Mouse (Mus musculus): ENCODE measurements around the gene Sim1. TPM values are rescaled to one million over a fixed set of nuclear protein-coding genes. Genes with fewer than 3 reads are reported as not detected.

Gene Sim1
- polyA plus RNA-seq, 1 experiment, result 0.30 TPM

GRCm38 (mm10) chr10:50895881-50896766 is 1.6 kb downstream of the Sim1 start:
- no peak for TF ChIP-seq EP300 (IDR thresholded peaks at IDR 0.05; ENCODE audit: insufficient read depth, low read depth, low read length)
- TF ChIP-seq POLR2A (IDR thresholded peaks at IDR 0.05; ENCODE audit: insufficient read depth, low read length), result no peak
- TF ChIP-seq CTCF (IDR thresholded peaks at IDR 0.05; ENCODE audit: low read depth, low read length), result no peak
- no peak overlapping the region for H3K4me3 ChIP-seq (ENCODE audit: low read depth, low read length)
- peaks cover 30% of the 10 kb centered on the region for H3K27me3 ChIP-seq (ENCODE audit: control insufficient read depth, insufficient read depth, low read length, poor library complexity, severe bottlenecking)
- no peak overlapping the region for H3K27ac ChIP-seq (ENCODE audit: insufficient read depth, low read length)
- H3K36me3 ChIP-seq (ENCODE audit: control insufficient read depth, insufficient read depth, low read length, poor library complexity, severe bottlenecking), result no peaks in the 10 kb centered on the region
- no peaks in the 10 kb centered on the region; the same call in 1 of the 2 replicates for H3K9me3 ChIP-seq (replicated peaks; ENCODE audit: control insufficient read depth, insufficient read depth, low read length, poor library complexity, severe bottlenecking)
- no peak overlapping the region for H3K9ac ChIP-seq (ENCODE audit: low read depth, poor library complexity, severe bottlenecking)
- no peaks in the 10 kb centered on the region for H3K4me1 ChIP-seq (ENCODE audit: control insufficient read depth, insufficient read depth, low read length)

GRCm38 (mm10) chr10:50896767-50897390 is 2.3 kb downstream of the Sim1 start:
- no peaks in the 10 kb centered on the region for H3K36me3 ChIP-seq (ENCODE audit: control insufficient read depth, insufficient read depth, low read length, poor library complexity, severe bottlenecking)
- peaks cover 33% of the 10 kb centered on the region for H3K27me3 ChIP-seq (ENCODE audit: control insufficient read depth, insufficient read depth, low read length, poor library complexity, severe bottlenecking)
- H3K27ac ChIP-seq (ENCODE audit: insufficient read depth, low read length), result no peak overlapping the region
- no peaks in the 10 kb centered on the region; the same call in 1 of the 2 replicates for H3K9me3 ChIP-seq (replicated peaks; ENCODE audit: control insufficient read depth, insufficient read depth, low read length, poor library complexity, severe bottlenecking)
- no peak overlapping the region for H3K9ac ChIP-seq (ENCODE audit: low read depth, poor library complexity, severe bottlenecking)
- H3K4me1 ChIP-seq (ENCODE audit: control insufficient read depth, insufficient read depth, low read length), result no peaks in the 10 kb centered on the region
- TF ChIP-seq POLR2A (IDR thresholded peaks at IDR 0.05; ENCODE audit: insufficient read depth, low read length), result no peak
- no peak for TF ChIP-seq CTCF (IDR thresholded peaks at IDR 0.05; ENCODE audit: low read depth, low read length)
- TF ChIP-seq EP300 (IDR thresholded peaks at IDR 0.05; ENCODE audit: insufficient read depth, low read depth, low read length), result no peak
- no peak overlapping the region for H3K4me3 ChIP-seq (ENCODE audit: low read depth, low read length)

GRCm38 (mm10) chr10:50897530-50898471 is 3.2 kb downstream of the Sim1 start:
- Histone ChIP-seq H3K4me1 (ENCODE audit: control insufficient read depth, insufficient read depth, low read length) (no peaks in the 10 kb centered on the region), H3K4me3 (ENCODE audit: low read depth, low read length) (no peak overlapping the region), H3K27me3 (ENCODE audit: control insufficient read depth, insufficient read depth, low read length, poor library complexity, severe bottlenecking) (peaks cover 29% of the 10 kb centered on the region), H3K36me3 (ENCODE audit: control insufficient read depth, insufficient read depth, low read length, poor library complexity, severe bottlenecking) (no peaks in the 10 kb centered on the region), H3K9ac (ENCODE audit: low read depth, poor library complexity, severe bottlenecking) (no peak overlapping the region), H3K27ac (ENCODE audit: insufficient read depth, low read length) (no peak overlapping the region), H3K9me3 (replicated peaks; ENCODE audit: control insufficient read depth, insufficient read depth, low read length, poor library complexity, severe bottlenecking) (no peaks in the 10 kb centered on the region; the same call in 1 of the 2 replicates)
- TF ChIP-seq POLR2A (IDR thresholded peaks at IDR 0.05; ENCODE audit: insufficient read depth, low read length) (no peak), EP300 (IDR thresholded peaks at IDR 0.05; ENCODE audit: insufficient read depth, low read depth, low read length) (no peak)

GRCm38 (mm10) chr10:50898621-50899020 is 4.1 kb downstream of the Sim1 start:
- Histone ChIP-seq H3K9me3 (replicated peaks; ENCODE audit: control insufficient read depth, insufficient read depth, low read length, poor library complexity, severe bottlenecking) (no peaks in the 10 kb centered on the region; the same call in 1 of the 2 replicates), H3K27me3 (ENCODE audit: control insufficient read depth, insufficient read depth, low read length, poor library complexity, severe bottlenecking) (peaks cover 21% of the 10 kb centered on the region), H3K4me3 (ENCODE audit: low read depth, low read length) (no peak overlapping the region), H3K36me3 (ENCODE audit: control insufficient read depth, insufficient read depth, low read length, poor library complexity, severe bottlenecking) (no peaks in the 10 kb centered on the region), H3K27ac (ENCODE audit: insufficient read depth, low read length) (no peak overlapping the region), H3K9ac (ENCODE audit: low read depth, poor library complexity, severe bottlenecking) (no peak overlapping the region), H3K4me1 (ENCODE audit: control insufficient read depth, insufficient read depth, low read length) (no peaks in the 10 kb centered on the region)
- TF ChIP-seq POLR2A (IDR thresholded peaks at IDR 0.05; ENCODE audit: insufficient read depth, low read length), result no peak

- H3K4me1 ChIP-seq (ENCODE audit: control insufficient read depth, insufficient read depth, low read length), result no peaks in the 10 kb centered on the region
- TF ChIP-seq EP300 (IDR thresholded peaks at IDR 0.05; ENCODE audit: insufficient read depth, low read depth, low read length) (no peak), POLR2A (IDR thresholded peaks at IDR 0.05; ENCODE audit: insufficient read depth, low read length) (no peak), CTCF (IDR thresholded peaks at IDR 0.05; ENCODE audit: low read depth, low read length) (no peak)
- H3K36me3 ChIP-seq (ENCODE audit: control insufficient read depth, insufficient read depth, low read length, poor library complexity, severe bottlenecking), result no peaks in the 10 kb centered on the region
- peaks cover 18% of the 10 kb centered on the region for H3K27me3 ChIP-seq (ENCODE audit: control insufficient read depth, insufficient read depth, low read length, poor library complexity, severe bottlenecking)
- H3K27ac ChIP-seq (ENCODE audit: insufficient read depth, low read length), result no peak overlapping the region
- no peak overlapping the region for H3K9ac ChIP-seq (ENCODE audit: low read depth, poor library complexity, severe bottlenecking)
- H3K9me3 ChIP-seq (replicated peaks; ENCODE audit: control insufficient read depth, insufficient read depth, low read length, poor library complexity, severe bottlenecking), result no peaks in the 10 kb centered on the region
- H3K4me3 ChIP-seq (ENCODE audit: low read depth, low read length), result 0 out of 2 replicates have a peak overlapping the region, but pooled peaks have one; percentile 45
These were observed 5.5 kb downstream of the Sim1 start for GRCm38 (mm10) chr10:50899846-50900745.
